Mouse (Mus musculus) embryonic stem cell, embryonic (primary cell): ENCODE data around the gene Gm20388.

Source experiments
- CTCF ChIA-PET, 4 experiments: fragments of 300-600 bp in 2 of 4; fragments of 350-600 bp in 2 of 4; sonication (Branson Sonifier 250); formaldehyde crosslinking; loops; one replicate each; lab custom pipeline; 2022; ENCODE audit warnings: inconsistent platforms in 2 of 4; lab: Charles Lee
- POLR2A ChIA-PET, 4 experiments: fragments of 300-600 bp in 2 of 4; fragments of 350-600 bp in 2 of 4; sonication (Branson Sonifier 250); formaldehyde crosslinking; loops; one replicate each; lab custom pipeline; 2022; ENCODE audit warnings: antibody characterized with exemption in 4 of 4, inconsistent platforms in 1 of 4; lab: Charles Lee

Gm20388 gene

DNA sequence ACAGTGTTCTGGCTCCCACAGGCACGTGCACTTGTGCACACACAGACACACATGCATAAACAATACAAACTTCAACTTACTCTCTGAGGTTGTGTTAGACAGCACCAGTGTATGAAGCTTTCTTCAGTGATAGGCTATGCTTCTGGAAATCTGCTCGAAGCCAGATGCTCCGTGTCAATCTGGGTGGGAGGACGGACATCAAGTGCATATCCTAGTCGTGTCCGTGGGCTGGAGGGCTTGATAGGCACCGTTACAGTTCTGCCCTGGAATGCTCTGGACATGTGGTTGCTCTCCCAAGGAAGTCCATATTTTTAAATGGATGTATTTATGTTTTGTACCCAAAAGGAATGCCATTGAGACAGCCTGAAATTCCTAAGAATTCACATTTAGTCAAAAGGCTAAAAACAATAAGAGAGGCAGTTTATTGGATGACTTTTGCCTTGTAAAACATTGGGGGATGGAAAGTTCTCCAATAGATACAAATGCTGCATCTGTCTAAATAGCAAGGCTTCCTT lies 2178.6 kb downstream of the Gm20388 start:
- CTCF ChIA-PET, result interaction anchor here in 3 of 4 experiments (0.6 to 1.4 kb wide), 3 partner anchors 10 to 44 kb away, joined by 3 to 5 read pairs (median 3); no protein-coding TSS in a partner anchor
- POLR2A ChIA-PET, result interaction anchor here in 3 of 4 experiments (0.5 to 2.3 kb wide), 13 partner anchors 9 to 238 kb away, joined by 3 to 8 read pairs (median 5); no protein-coding TSS in a partner anchor

- ChIA-PET CTCF (no interaction called here), POLR2A (interaction anchor here in 1 of 4 experiments (3.0 kb wide), 1 partner anchor 11 kb away, joined by 9 read pairs; no protein-coding TSS in a partner anchor)
Observed at GRCm38 (mm10) chr8:122092476-122092875, 2181.8 kb downstream of the Gm20388 start.

DNA sequence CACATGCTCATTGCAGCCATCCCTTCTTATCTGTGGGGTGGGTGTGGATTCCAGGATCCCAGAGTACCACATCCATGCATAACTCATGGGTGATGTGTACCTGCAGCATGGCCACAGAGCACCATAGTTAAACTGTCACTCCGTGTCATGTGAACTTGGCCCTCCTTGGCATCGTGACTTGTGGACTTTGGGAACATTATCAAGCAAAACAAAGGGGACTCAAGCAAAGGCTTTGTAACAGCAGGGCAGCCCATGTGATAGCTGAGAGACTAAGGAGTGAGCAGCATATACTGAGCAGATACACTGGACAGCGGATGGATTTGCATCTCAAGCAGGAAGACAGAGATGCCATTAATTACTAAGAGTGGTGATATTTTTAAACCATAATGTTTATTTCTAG lies 2188.1 kb downstream of the Gm20388 start:
- ChIA-PET POLR2A (interaction anchor here in 1 of 4 experiments (1.0 to 1.2 kb wide), 2 partner anchors 11 to 20 kb away, joined by 3 to 5 read pairs; no protein-coding TSS in a partner anchor), CTCF (no interaction called here)

DNA sequence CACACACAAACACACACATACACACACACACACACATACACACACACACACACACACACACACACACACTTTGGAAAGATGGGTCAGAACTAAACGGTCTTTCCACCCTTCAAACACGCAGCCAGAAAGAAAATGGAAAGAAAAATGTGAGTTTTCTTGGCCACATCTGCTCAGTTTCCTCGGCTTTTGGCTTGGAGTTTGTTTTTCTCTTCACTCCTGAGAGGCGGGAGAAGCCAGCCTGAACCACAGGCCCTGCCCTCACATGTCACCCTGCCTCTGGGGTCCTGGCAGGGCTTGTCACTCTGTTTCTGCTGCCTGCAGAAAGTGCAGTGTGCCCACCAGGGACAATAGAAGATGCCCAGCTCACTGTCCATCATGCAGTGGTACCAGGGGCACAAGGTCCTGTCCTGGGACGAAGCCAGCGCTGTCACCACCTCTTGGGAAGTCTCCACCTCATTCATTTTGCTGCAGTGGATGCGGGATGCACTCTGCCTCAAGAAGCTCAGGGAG lies 2189.1 kb downstream of the Gm20388 start:
- CTCF ChIA-PET, result interaction anchor here in 1 of 4 experiments (0.6 to 1.4 kb wide), 2 partner anchors 49 to 101 kb away, joined by 5 read pairs; no protein-coding TSS in a partner anchor
- POLR2A ChIA-PET, result interaction anchor here in 2 of 4 experiments (1.2 to 1.3 kb wide), 2 partner anchors 12 to 19 kb away, joined by 3 read pairs; no protein-coding TSS in a partner anchor

- POLR2A ChIA-PET, result interaction anchor here in 3 of 4 experiments (0.6 to 2.8 kb wide), 8 partner anchors 8 to 422 kb away, joined by 3 to 9 read pairs (median 4); no protein-coding TSS in a partner anchor
- CTCF ChIA-PET, result interaction anchor here in 1 of 4 experiments (0.7 kb wide), 1 partner anchor 16 kb away, joined by 3 read pairs; no protein-coding TSS in a partner anchor
Observed at GRCm38 (mm10) chr8:122101816-122102215, 2191.2 kb downstream of the Gm20388 start.

DNA sequence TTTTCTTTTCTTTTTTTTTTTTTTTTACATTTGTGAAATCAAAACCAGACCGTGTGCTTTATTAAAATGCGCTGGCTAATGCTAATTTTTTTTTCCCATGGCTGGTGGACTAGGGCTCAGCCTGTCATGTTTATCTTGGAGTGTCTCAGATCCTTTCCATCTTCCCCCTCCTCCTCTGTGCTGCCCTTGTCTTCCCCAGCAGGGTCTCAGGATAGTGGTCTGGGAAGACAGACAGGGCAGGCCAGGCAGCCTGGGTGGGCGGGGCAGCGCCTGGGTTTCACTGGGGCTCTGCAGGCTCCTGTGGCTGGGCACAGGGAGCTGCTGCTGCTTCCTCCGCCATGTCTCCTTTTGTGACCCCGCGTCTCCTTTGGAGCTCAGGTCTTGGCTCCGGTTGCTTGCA lies 2191.6 kb downstream of the Gm20388 start:
- POLR2A ChIA-PET, result interaction anchor here in 3 of 4 experiments (0.9 to 3.0 kb wide), 10 partner anchors 8 to 422 kb away, joined by 3 to 9 read pairs (median 4); no protein-coding TSS in a partner anchor
- CTCF ChIA-PET, result interaction anchor here in 1 of 4 experiments (0.7 kb wide), 1 partner anchor 15 kb away, joined by 3 read pairs; no protein-coding TSS in a partner anchor

DNA sequence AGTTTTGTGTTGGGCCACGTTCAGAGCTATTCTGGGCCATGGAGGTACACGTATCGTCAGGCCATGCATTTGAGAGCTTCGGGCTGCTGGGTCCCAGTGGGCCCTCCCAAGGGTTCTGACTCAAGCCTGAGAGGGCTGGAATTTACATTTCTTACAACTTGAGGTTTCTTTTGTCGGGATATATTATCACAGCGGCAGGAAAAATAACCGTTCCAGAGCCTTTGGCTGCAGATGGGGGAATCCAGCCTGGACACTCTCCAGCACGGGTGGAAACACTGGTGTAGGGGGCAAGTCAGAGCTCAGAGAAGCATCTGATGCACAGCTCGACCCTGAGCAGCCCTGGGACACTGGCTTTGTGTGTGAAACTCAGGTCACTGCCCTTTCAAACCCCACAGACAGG lies 2192.6 kb downstream of the Gm20388 start:
- CTCF ChIA-PET, result interaction anchor here in 1 of 4 experiments (0.9 to 1.1 kb wide), 2 partner anchors 15 to 253 kb away, joined by 3 to 4 read pairs; no protein-coding TSS in a partner anchor
- POLR2A ChIA-PET, result interaction anchor here in 3 of 4 experiments (0.8 to 3.0 kb wide), 16 partner anchors 8 to 253 kb away, joined by 3 to 9 read pairs (median 4); no protein-coding TSS in a partner anchor

GRCm38 (mm10) chr8:122104658-122105057 lies 2194.0 kb downstream of the Gm20388 start:
- POLR2A ChIA-PET, result interaction anchor here in 2 of 4 experiments (0.8 to 3.0 kb wide), 14 partner anchors 8 to 254 kb away, joined by 3 to 9 read pairs (median 4); no protein-coding TSS in a partner anchor
- CTCF ChIA-PET, result interaction anchor here in 1 of 4 experiments (0.6 kb wide), 1 partner anchor 1554 kb away, joined by 4 read pairs; no protein-coding TSS in a partner anchor

DNA sequence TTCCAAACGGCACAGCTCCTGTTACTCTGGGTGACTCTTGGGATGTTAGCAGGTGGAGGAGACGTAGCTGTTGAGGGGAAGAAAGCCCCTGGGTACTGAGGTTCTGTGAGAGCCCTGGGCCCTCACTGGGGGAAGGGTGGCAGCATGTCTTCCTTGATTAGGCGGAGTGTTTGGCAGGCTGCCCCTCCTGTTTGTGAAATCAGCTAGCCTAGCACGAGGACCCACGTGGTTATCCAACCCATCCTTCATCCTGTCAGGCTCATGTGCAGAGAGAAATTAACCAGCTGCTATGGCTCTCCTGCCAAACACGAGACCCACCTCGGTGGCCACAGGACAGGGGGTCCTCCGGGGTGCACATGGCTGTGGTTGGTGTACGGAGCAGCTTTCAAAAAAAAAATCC lies 2195.6 kb downstream of the Gm20388 start:
- ChIA-PET CTCF (interaction anchor here in 1 of 4 experiments (1.4 kb wide), 1 partner anchor 11 kb away, joined by 3 read pairs; no protein-coding TSS in a partner anchor), POLR2A (interaction anchor here in 2 of 4 experiments (1.1 to 1.9 kb wide), 4 partner anchors 11 to 256 kb away, joined by 3 to 5 read pairs (median 3); no protein-coding TSS in a partner anchor)

DNA sequence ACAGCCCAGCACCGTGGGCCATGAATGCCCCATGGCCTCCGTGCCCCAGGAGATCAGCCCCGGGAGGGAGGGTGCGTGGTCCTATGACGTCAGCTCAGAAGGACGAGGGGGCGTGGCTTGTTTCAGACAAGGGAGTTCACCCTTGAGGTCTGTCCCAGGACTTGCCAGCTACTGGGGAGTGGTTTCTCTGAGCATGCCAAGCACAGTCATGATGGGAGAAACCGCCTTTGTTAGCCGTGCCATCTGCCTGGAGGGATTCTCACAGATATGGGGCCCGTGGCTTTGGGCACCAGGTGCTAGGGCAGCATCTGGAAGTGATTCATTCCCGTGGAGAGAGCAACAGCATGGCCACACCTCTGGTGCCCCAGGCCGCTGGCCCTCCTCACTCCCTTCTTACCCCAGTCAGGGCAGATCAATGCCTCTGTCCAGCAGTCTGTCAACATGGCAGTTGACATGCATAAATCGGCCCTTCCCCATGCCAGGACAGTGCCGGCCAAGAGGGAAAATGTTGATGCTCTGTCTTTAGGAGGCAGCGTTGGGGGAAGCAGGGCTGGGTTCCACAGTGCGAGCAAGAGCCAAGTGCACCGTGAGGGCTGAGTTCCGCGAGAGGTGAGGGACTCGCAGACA lies 2199.7 kb downstream of the Gm20388 start:
- CTCF ChIA-PET, result no interaction called here

DNA sequence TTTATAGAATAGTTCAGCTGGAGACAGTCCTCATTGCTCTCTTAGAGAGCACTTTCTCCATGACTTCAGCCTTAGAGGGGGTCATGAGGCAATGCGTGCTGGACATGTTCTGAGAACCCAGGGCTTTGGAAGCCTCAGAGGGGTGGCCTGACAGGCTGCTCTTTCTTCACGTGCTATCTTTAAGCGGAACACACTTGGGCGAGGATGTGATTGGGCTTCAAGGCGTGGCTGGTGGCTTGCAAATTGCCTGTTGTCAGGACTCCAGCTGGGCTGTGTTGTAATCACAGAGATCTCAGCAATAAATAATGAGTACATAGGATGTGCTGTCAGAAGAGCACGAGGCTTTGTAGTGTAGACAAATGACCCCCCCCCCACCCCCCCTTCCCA lies 2200.2 kb downstream of the Gm20388 start:
- ChIA-PET CTCF (interaction anchor here in 1 of 4 experiments (0.6 kb wide), 1 partner anchor 448 kb away, joined by 5 read pairs; no protein-coding TSS in a partner anchor), POLR2A (interaction anchor here in 2 of 4 experiments (0.5 to 1.7 kb wide), 7 partner anchors 13 to 1353 kb away, joined by 3 to 5 read pairs (median 3); no protein-coding TSS in a partner anchor)

More for the DNA sequence above, 2199.7 kb downstream of the Gm20388 start:
- POLR2A ChIA-PET, result interaction anchor here in 2 of 4 experiments (0.6 to 1.4 kb wide), 7 partner anchors 9 to 1354 kb away, joined by 3 to 5 read pairs (median 4); no protein-coding TSS in a partner anchor

GRCm38 (mm10) chr8:122111745-122112144 lies 2201.1 kb downstream of the Gm20388 start:
- ChIA-PET CTCF (interaction anchor here in 3 of 4 experiments (0.5 to 1.1 kb wide), 4 partner anchors 25 to 333 kb away, joined by 3 to 5 read pairs (median 3); no protein-coding TSS in a partner anchor), POLR2A (interaction anchor here in 2 of 4 experiments (0.8 to 1.8 kb wide), 8 partner anchors 8 to 261 kb away, joined by 3 to 8 read pairs (median 3); no protein-coding TSS in a partner anchor)

DNA sequence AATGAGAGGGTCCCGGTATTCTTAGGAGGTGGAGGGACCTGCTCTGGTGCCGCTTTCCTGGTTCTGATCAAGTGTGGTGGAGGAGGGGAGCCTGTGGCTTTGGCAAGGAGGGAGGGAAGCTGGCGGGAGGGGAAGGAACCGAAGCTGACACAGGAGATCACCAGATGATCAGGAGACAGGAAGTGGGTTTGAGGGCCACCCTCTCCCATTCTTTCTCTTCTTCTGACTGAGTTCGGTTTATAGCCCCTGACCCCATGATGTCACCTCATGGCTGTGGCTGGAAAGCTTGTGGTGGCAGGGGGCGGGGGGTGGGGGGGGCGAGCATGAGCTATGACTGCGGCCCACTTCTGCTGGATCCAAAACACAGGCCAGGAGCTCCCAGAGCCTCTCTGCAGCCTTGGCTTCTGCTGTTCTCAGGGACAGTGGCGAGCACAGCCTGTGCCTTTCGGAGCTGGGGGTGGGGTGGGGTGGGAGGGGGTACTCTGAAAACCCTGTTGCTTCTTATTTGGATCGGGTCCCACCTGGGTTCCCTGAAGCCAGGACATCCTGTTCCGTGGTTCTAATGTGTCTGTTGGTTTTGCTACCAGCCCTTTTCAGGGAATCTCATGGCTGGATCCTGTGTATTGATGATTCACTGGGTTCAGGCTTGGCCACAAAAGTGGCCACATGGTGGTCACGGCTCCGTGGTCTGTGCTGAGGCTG lies 2201.8 kb downstream of the Gm20388 start:
- ChIA-PET CTCF (interaction anchor here in 2 of 4 experiments (0.5 to 1.1 kb wide), 3 partner anchors 26 to 262 kb away, joined by 3 read pairs; no protein-coding TSS in a partner anchor), POLR2A (interaction anchor here in 2 of 4 experiments (0.8 to 1.8 kb wide), 10 partner anchors 8 to 261 kb away, joined by 3 to 8 read pairs (median 3); no protein-coding TSS in a partner anchor)

DNA sequence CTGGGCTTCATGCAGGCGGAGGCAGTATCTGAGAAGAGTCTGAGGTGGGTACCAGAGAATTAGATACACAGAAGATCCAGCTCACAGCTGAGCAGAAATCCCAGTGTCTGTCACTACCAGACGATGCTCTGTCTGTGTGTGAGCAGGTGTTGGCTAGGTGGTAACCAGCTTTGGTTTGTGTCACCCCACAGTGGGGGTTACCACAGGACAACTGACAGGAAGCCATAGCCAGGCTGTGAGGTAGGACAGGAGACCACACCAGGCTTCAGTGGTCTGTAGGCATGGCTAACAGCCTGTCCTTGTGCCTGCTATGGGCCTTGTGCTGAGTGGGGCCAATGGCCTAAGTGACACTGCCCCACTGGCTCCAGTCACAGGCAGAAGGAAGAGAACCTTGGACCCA lies 2204.2 kb downstream of the Gm20388 start:
- POLR2A ChIA-PET, result no interaction called here
- CTCF ChIA-PET, result no interaction called here

- POLR2A ChIA-PET, result interaction anchor here (0.6 to 1.4 kb wide), 13 partner anchors 8 to 563 kb away, joined by 3 to 5 read pairs (median 3); no protein-coding TSS in a partner anchor
Observed at GRCm38 (mm10) chr8:122116716-122117357, 2206.2 kb downstream of the Gm20388 start.

DNA sequence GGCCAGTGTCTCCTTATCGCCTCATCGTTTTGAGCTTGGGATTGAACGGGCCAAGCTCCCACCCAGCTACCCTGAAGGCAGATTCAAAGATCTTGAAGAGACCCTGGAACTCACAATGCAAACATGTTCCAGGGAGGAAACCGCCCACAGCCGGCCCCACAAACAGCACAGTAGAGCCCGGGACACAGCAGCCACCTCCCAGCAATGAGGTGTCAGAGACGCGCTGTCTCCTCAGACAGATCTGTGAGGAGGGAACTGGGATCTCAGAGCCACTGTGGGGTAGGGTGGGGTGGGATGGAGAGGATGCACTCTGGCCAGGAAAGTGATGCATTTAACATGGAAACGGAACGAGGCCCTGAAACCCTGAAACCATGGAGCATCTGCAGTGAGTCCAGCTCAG lies 2207.5 kb downstream of the Gm20388 start:
- CTCF ChIA-PET, result interaction anchor here in 3 of 4 experiments (0.7 to 1.4 kb wide), 9 partner anchors 13 to 152 kb away, joined by 3 to 5 read pairs (median 3); no protein-coding TSS in a partner anchor
- POLR2A ChIA-PET, result interaction anchor here in 3 of 4 experiments (0.6 to 1.8 kb wide), 8 partner anchors 10 to 404 kb away, joined by 3 to 6 read pairs (median 4); partner anchors contain the start of gene Zc3h18 (in 1 of the 3)

More at GRCm38 (mm10) chr8:122116716-122117357, 2206.2 kb downstream of the Gm20388 start:
- CTCF ChIA-PET, result interaction anchor here in 3 of 4 experiments (0.6 to 1.4 kb wide), 6 partner anchors 11 to 727 kb away, joined by 3 to 5 read pairs (median 3); no protein-coding TSS in a partner anchor
